Mouse (Mus musculus) limb, embryonic 15.5 days (tissue): Measurements from ENCODE around the gene Mpp4. TPM values are rescaled to one million over a fixed set of nuclear protein-coding genes. Genes with fewer than 3 reads are reported as not detected.

ENCODE experiments used
- ATAC-seq: fragments of 200-750 bp; cut with Nextera tagmentation; 2 replicates; pipeline ENCODE4 v1.8.0; 2017; ENCODE audit warnings: low read depth, moderate TSS enrichment; ENCODE audit not compliant: insufficient number of reproducible peaks, low FRiP score, low TSS enrichment
- H3K27ac ChIP-seq: fragments of 300-500 bp; sonication (generic); 2 replicates; pipeline ENCODE4 v1.5.1; 2015; ENCODE audit warnings: moderate library complexity, mild to moderate bottlenecking, inconsistent platforms
- H3K27me3 ChIP-seq: fragments of 300-500 bp; sonication (generic); 2 replicates; pipeline ENCODE4 v1.6.1; 2015; ENCODE audit warnings: inconsistent platforms
- H3K36me3 ChIP-seq: fragments of 300-500 bp; sonication (generic); 2 replicates; pipeline ENCODE4 v1.6.1; 2015; ENCODE audit warnings: inconsistent platforms
- H3K4me1 ChIP-seq: fragments of 300-500 bp; sonication (generic); 2 replicates; pipeline ENCODE4 v1.6.1; 2015; ENCODE audit warnings: inconsistent platforms
- H3K4me2 ChIP-seq: fragments of 300-500 bp; sonication (generic); 2 replicates; pipeline ENCODE4 v1.6.1; 2015; ENCODE audit warnings: mild to moderate bottlenecking, inconsistent platforms
- H3K4me3 ChIP-seq: fragments of 300-500 bp; sonication (generic); 2 replicates; pipeline ENCODE4 v1.5.1; 2015; ENCODE audit warnings: mild to moderate bottlenecking, inconsistent platforms
- H3K9ac ChIP-seq: fragments of 300-500 bp; sonication (generic); 2 replicates; pipeline ENCODE4 v1.6.1; 2015; ENCODE audit warnings: inconsistent platforms
- H3K9me3 ChIP-seq: fragments of 300-500 bp; sonication (generic); 2 replicates; pipeline ENCODE4 v1.6.1; 2016; ENCODE audit warnings: inconsistent platforms
- WGBS: fragments of 180-500 bp; shearing (Covaris S2); methylation state at CpG from one replicate; pipeline ENCODE4 v1.1.7; 2015; 5-methylcytosine and 5-hydroxymethylcytosine counted together
- polyA plus RNA-seq: library from polyadenylated mRNA; unstranded; fragments of >200 nt; fragmentation: Nextera tagmentation; extraction: Ambion mirVana; gene quantifications from 2 replicates; pipeline ENCODE4 v1.2.1, GENCODE M21; 2015

The Mpp4 gene
- polyA plus RNA-seq, 1 experiment from 2014 or later, result 0.18 TPM

DNA sequence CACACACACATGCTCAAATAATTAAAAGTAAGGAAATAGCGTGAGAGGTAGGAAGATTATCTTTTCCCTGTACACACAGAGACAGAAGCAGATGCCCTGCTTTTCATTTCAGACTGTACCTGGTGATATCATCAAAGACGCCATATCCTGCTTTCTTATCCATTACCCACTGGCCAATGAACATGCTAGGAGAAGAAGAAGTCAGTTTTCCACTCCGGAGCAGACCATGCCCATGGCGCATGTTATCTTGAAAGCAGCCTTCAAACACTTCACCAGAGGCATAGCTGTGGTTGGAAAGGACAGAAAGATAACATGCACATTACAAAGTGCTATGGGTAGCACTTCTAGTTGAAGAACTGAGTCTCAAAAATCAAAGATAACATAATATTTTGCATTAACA, 19.9 kb upstream of the Mpp4 start:
- ATAC-seq, result no peak
- 96% methylated on average over 4 of the region's 4 CpGs for WGBS
- Histone ChIP-seq H3K4me2 (no peak overlapping the region), H3K9me3 (no peaks in the 10 kb centered on the region), H3K27ac (no peak overlapping the region), H3K4me3 (no peak overlapping the region), H3K36me3 (peaks cover 52% of the 10 kb centered on the region), H3K9ac (no peak overlapping the region), H3K4me1 (no peaks in the 10 kb centered on the region), H3K27me3 (no peaks in the 10 kb centered on the region)

DNA sequence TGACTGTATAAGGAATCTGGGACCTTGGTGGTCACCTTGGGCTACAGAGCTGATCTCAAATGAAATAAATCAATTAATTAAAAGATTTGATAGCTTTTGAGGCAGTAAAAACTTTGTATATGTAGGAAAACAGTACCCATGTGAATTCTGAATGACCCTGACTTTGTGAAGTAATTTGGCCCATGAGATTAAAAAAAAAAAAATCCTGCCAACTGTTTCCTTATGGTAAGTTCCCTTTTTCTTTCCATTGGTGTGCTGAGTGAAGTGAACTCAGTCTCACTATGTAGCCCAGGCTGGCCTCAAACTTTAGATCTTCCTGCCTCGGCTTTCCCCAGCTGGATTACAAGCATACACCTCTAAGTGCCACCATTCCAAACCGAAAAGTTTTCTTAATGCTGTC, 19.2 kb upstream of the Mpp4 start:
- 94% methylated on average over 2 of the region's 2 CpGs for WGBS
- no peak for ATAC-seq
- no peak overlapping the region for H3K9ac ChIP-seq
- no peaks in the 10 kb centered on the region for H3K9me3 ChIP-seq
- no peaks in the 10 kb centered on the region for H3K27me3 ChIP-seq
- no peak overlapping the region for H3K27ac ChIP-seq
- H3K4me2 ChIP-seq, result no peak overlapping the region
- no peak overlapping the region for H3K4me3 ChIP-seq
- H3K36me3 ChIP-seq, result peaks cover 53% of the 10 kb centered on the region
- no peaks in the 10 kb centered on the region for H3K4me1 ChIP-seq

DNA sequence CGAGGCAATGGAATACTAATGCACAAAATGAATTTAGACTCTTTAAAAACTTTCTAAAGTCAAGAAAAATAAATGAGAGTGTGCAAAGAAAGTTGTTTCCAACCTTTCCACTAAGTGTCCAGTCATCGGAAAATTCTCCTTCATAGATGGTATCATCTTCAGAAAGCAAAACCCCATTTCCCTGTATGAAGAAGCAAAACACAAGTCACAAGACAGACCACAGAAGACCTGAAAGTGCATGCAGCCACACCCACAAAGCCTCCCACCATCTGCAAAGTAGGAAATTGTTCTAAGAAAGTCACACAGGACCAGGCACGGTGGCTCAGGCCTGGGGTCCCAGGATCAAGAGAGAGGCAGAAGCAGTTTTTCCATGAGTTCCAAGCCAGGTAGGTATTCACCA, 16.8 kb upstream of the Mpp4 start:
- WGBS, result 87% methylated on average over 3 of the region's 3 CpGs
- Histone ChIP-seq H3K27me3 (no peaks in the 10 kb centered on the region), H3K36me3 (peaks cover 61% of the 10 kb centered on the region)

DNA sequence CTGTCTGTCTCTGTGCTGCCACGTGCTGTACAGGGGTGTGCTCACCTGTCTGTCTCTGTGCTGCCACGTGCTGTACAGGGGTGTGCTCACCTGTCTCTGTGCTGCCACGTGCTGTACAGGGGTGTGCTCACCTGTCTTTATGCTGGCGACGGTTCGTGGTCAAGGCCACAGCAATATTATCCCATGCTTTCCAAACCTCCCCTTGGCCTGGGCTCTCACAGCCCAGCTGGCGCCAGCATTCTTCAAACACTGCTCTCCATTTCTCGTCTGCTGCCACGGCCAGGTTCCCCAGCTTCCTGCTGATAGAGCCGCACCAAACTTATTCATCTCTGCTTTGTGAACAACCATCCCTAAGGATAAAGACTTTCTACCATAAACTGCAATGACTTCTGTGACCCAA, 15.2 kb upstream of the Mpp4 start:
- Histone ChIP-seq H3K4me2 (no peak overlapping the region), H3K4me3 (no peak overlapping the region), H3K27me3 (no peaks in the 10 kb centered on the region), H3K9ac (no peak overlapping the region), H3K9me3 (no peaks in the 10 kb centered on the region), H3K27ac (no peak overlapping the region), H3K36me3 (peaks cover 67% of the 10 kb centered on the region), H3K4me1 (no peaks in the 10 kb centered on the region)
- 88% methylated on average over 10 of the region's 10 CpGs for WGBS
- no peak for ATAC-seq

More for the DNA sequence above, 16.8 kb upstream of the Mpp4 start:
- ATAC-seq, result no peak
- H3K27ac ChIP-seq, result no peak overlapping the region
- H3K4me3 ChIP-seq, result no peak overlapping the region
- no peak overlapping the region for H3K4me2 ChIP-seq
- H3K4me1 ChIP-seq, result no peaks in the 10 kb centered on the region
- no peaks in the 10 kb centered on the region for H3K9me3 ChIP-seq
- H3K9ac ChIP-seq, result no peak overlapping the region

DNA sequence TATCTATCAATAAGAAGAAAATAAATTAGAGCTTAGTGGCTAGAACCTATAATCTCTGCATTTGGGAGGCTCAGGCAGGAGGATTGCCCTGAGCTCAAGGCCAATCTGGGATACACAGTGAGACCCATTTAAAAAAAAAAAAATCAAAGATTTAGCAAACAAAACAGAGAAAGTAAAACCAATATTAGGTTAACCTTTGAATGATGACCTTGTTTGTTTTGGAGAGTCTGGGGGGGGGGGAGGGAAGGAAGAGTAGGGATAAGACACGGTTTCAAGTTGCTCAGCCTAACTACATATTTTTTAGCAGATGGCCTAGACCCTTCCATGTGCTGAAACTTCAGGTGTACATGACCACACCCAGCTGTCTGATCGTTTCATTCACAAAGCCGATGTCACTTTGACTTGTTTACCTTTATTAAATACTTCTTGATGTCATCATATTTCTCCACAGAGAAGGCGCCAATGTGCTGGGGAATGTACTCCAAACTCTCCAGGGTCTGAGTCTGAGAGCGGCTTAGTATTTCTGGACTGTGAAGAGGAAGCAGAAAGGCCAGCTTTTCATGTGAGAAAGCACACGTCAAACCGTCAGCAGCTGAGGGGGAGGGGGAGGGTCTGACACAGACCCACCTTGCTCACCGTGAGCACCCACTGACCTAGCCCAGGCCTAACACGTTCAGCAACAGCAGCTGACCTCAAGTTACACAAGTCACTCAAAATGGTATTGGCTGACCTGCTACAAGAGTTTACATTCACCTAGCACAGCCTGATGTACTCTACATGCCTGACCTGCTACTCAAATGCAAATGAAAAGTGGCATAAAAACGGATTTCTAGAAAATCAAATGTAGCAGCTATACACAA, 11.6 kb upstream of the Mpp4 start:
- Histone ChIP-seq H3K4me1 (no peaks in the 10 kb centered on the region), H3K36me3 (peaks cover 62% of the 10 kb centered on the region), H3K4me2 (no peak overlapping the region), H3K4me3 (no peak overlapping the region), H3K27ac (no peak overlapping the region), H3K9me3 (no peaks in the 10 kb centered on the region), H3K9ac (no peak overlapping the region), H3K27me3 (no peaks in the 10 kb centered on the region)
- 77% methylated on average over 10 of the region's 10 CpGs for WGBS
- no peak for ATAC-seq

DNA sequence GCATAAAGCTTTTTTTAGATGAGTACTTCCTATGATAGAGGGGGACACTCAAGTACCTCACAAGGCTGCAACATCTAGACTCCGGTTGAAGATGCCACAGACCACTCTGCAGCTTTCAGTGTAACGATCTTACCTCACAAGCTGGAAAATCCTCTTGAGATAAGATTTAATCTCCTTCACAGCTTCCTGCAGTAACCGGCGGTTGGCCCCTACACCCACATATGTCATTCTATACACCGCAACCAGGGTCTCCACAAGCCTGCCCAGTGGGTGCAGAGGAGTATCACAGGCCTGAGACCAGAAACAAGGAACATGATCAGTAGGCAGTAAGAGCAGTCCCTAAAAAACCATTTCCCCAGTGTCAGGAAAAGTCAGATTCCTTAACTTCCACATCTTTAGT, 9.8 kb upstream of the Mpp4 start:
- Histone ChIP-seq H3K4me3 (no peak overlapping the region), H3K9ac (no peak overlapping the region), H3K36me3 (peaks cover 52% of the 10 kb centered on the region), H3K4me2 (no peak overlapping the region), H3K9me3 (no peaks in the 10 kb centered on the region), H3K27ac (no peak overlapping the region), H3K27me3 (no peaks in the 10 kb centered on the region), H3K4me1 (no peaks in the 10 kb centered on the region)
- WGBS, result 83% methylated on average over 5 of the region's 5 CpGs
- no peak for ATAC-seq

DNA sequence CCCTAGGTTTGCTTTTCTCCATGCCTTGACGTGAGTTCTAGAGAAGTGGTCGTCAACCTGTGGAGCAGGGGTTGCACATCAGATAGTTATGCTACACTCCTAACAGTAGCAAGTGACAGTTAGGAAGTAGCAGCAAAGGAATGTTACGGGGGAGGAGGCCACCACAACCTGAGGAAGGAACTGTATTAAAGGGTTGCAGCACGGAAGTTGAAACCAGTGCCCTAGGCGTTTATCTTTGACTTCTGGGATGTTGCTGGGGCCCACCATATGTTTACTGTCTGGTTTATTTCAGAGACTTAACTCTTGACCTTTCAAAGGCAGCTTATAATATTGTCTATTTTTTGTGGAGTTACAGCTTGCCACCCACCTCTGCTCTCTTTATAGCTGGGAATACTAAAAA, 8.7 kb upstream of the Mpp4 start:
- Histone ChIP-seq H3K36me3 (peaks cover 59% of the 10 kb centered on the region), H3K4me1 (no peaks in the 10 kb centered on the region), H3K4me3 (no peak overlapping the region), H3K27ac (no peak overlapping the region), H3K4me2 (no peak overlapping the region), H3K27me3 (no peaks in the 10 kb centered on the region), H3K9ac (no peak overlapping the region), H3K9me3 (no peaks in the 10 kb centered on the region)
- no peak for ATAC-seq
- 47% methylated on average over 5 of the region's 5 CpGs for WGBS

DNA sequence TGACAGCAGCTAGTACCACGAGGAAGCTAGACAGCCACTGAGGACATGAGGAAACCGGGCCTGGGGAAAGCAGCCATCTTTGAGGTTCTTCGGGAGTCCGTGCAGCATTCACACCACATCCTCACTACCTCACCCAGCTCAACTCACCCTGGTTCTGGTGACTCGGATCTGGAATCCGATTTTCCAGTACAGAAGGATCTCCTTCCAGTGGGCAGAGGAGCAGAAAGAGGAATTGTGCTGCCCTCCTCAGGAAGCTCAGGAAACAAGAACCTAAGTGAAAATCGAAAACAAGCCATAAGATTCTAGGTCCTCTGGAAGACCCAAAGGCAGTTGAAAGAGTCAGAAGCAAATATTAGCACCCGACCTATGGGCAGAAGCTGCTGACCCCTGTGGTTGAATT, 7.1 kb upstream of the Mpp4 start:
- no peak overlapping the region for H3K9ac ChIP-seq
- no peaks in the 10 kb centered on the region for H3K9me3 ChIP-seq
- ATAC-seq, result no peak
- H3K27me3 ChIP-seq, result no peaks in the 10 kb centered on the region
- H3K36me3 ChIP-seq, result peaks cover 59% of the 10 kb centered on the region
- WGBS, result 81% methylated on average over 8 of the region's 8 CpGs
- no peak overlapping the region for H3K27ac ChIP-seq
- H3K4me3 ChIP-seq, result no peak overlapping the region
- H3K4me2 ChIP-seq, result no peak overlapping the region
- H3K4me1 ChIP-seq, result no peaks in the 10 kb centered on the region

DNA sequence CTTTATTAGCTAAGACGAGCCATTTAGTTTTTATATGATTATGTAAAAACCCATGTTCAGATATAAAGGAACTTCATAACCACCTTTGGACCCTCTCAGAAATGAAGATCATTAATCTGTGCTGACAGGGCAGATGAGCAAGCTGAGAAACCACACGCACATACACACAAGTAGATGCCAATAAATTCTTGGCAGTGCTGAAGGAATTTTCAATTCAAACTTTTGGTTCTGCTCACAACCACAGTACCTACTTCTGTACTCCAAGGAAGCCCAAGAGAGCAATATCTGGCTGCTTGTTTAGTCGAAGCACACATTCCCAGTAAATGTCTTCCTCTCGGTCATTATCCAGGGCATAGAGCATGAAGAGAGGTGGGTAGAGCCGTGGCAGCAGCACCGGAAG, 6.4 kb upstream of the Mpp4 start:
- no peak overlapping the region for H3K4me2 ChIP-seq
- no peak for ATAC-seq
- H3K9me3 ChIP-seq, result no peaks in the 10 kb centered on the region
- no peak overlapping the region for H3K4me3 ChIP-seq
- no peak overlapping the region for H3K9ac ChIP-seq
- H3K27ac ChIP-seq, result no peak overlapping the region
- H3K4me1 ChIP-seq, result no peaks in the 10 kb centered on the region
- no peaks in the 10 kb centered on the region for H3K27me3 ChIP-seq
- WGBS, result 75% methylated on average over 6 of the region's 6 CpGs
- H3K36me3 ChIP-seq, result peaks cover 54% of the 10 kb centered on the region

DNA sequence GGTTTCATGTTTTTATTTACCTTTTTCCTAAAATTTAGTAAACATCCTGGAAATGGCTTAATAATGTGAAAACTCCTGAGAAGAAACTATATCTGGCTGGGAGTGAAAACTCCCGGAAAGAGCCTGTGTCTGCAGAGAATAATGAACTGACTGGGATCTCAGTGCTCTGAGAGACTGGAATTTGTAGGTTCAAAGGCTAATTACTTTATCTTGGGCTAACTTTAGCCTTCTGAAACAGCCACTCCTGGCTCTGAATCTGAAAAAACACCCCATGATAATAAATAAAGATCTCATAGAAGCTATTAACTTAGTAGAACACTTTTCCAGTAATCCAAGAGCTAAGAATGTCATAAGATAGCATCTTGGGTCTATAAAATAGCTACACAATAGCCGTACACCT, 5.4 kb upstream of the Mpp4 start:
- H3K9ac ChIP-seq, result no peak overlapping the region
- 70% methylated on average over 2 of the region's 2 CpGs for WGBS
- H3K4me2 ChIP-seq, result no peak overlapping the region
- H3K9me3 ChIP-seq, result no peaks in the 10 kb centered on the region
- H3K4me1 ChIP-seq, result no peaks in the 10 kb centered on the region
- peaks cover 56% of the 10 kb centered on the region for H3K36me3 ChIP-seq
- H3K27me3 ChIP-seq, result no peaks in the 10 kb centered on the region
- H3K27ac ChIP-seq, result no peak overlapping the region
- no peak overlapping the region for H3K4me3 ChIP-seq
- no peak for ATAC-seq

DNA sequence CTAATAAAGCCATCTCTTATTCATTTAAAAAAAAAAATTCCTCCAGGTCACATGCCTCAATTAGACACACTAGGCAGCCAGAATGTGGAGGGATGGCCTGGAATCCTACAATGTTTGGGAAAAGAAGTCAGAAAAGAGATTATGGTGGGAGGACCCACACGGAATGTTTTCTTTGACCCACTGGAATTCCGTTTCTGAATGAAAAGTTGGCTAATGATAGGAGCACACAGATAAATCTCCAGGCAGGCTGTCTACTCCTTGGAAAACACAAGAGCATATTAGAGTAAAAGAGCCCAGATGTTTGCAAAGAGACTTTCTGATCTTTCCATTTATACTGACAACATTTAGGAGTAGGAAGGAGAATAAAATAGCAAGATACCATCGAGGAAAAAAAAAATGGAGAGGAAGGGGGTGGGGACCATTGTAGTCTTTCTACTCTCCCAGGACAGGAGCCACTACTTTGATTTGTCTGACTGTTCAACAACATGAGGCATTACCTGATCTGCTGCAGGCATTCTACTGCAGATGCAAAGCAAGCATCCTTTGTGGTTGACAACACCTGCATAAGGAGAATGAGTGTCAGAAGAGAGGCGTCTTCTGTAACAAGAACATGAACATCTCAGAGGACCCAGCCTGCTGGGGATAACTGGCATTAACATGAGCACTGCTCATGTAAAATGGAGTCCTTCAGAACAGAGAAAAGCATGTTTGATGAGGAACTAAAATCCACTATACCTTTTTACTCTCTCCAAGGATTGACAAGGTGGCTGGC, 4.7 kb upstream of the Mpp4 start:
- WGBS, result 84% methylated on average over 4 of the region's 4 CpGs
- peaks cover 54% of the 10 kb centered on the region for H3K36me3 ChIP-seq
- H3K27me3 ChIP-seq, result no peaks in the 10 kb centered on the region
- H3K4me1 ChIP-seq, result peaks cover 7% of the 10 kb centered on the region
- no peak overlapping the region for H3K27ac ChIP-seq
- H3K4me3 ChIP-seq, result no peak overlapping the region
- no peaks in the 10 kb centered on the region for H3K9me3 ChIP-seq
- no peak overlapping the region for H3K4me2 ChIP-seq
- H3K9ac ChIP-seq, result no peak overlapping the region
- ATAC-seq, result no peak

DNA sequence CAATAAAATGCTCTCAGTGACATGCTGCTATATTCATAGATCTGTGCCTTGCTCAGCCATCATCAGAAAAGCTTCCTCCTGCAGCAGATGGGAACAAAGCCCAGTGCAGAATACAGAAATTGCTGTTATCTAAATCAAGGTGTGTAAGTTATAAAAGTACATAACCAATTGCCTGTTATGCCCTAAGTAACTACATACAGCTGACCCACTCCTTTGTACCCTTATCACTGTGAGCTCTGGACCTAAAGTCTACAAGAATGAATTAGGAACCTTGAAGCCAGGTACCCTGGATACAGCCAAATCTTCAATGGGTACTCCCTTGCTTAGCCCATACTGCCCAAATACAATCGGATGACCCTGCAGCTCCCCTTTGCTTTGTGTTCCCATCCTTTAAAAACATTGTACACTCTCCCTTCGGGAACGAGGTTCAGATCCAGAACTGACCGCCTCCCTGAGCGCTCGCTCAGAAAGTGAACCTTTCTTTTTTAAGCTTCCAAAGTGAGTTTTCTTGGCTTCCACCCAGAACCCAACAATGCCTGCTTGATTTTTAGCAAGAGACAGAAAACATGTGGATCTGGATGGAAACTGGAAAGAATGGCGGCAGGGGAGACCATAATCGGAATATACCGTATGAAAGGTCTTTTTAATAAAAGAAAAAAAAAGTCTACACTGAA, 3.2 kb upstream of the Mpp4 start:
- Histone ChIP-seq H3K27ac (no peak overlapping the region), H3K9ac (no peak overlapping the region), H3K9me3 (no peaks in the 10 kb centered on the region), H3K4me2 (no peak overlapping the region), H3K27me3 (no peaks in the 10 kb centered on the region), H3K36me3 (peaks cover 43% of the 10 kb centered on the region), H3K4me3 (no peak overlapping the region), H3K4me1 (peaks cover 9% of the 10 kb centered on the region)
- WGBS, result 79% methylated on average over 9 of the region's 9 CpGs
- ATAC-seq, result no peak
